Mouse (Mus musculus) ES-E14 (cell line): ENCODE data around the gene Srgap2. TPM values are rescaled to one million over a fixed set of nuclear protein-coding genes. Genes with fewer than 3 reads are reported as not detected.

Experiments
- DNase-seq: peaks from one replicate; pipeline ENCODE4 v3.0.0-alpha.2; 2013; ENCODE audit warnings: low read depth, low spot score
- H3K27ac ChIP-seq: 2 replicates; pipeline ENCODE4 v1.5.1; 2012; ENCODE audit warnings: low read depth, mild to moderate bottlenecking, low read length, moderate library complexity, mixed read lengths; ENCODE audit not compliant: poor library complexity, insufficient read depth, severe bottlenecking
- H3K36me3 ChIP-seq: 2 replicates; pipeline ENCODE4 v1.6.1; 2012; ENCODE audit warnings: mild to moderate bottlenecking, low read length, moderate library complexity, mixed read lengths; ENCODE audit not compliant: control insufficient read depth, poor library complexity, insufficient read depth, severe bottlenecking
- H3K4me1 ChIP-seq, 2 experiments: fragments of 150-350 bp in 1 of 2; sonication (generic) in 1 of 2; 2 replicates each; pipeline ENCODE4 v1.6.1; 2012; ENCODE audit warnings: low read length in 2 of 2, mild to moderate bottlenecking in 1 of 2, mixed read lengths in 1 of 2; ENCODE audit not compliant: control insufficient read depth in 2 of 2, insufficient read depth in 2 of 2, poor library complexity in 1 of 2
- H3K4me3 ChIP-seq, 2 experiments: fragments of 150-350 bp in 1 of 2; sonication (generic) in 1 of 2; 2 replicates each; pipeline ENCODE4 v1.5.1; 2012; ENCODE audit warnings: low read length in 2 of 2, low read depth in 1 of 2, mild to moderate bottlenecking in 1 of 2, mixed read lengths in 1 of 2; ENCODE audit not compliant: insufficient read depth in 1 of 2, poor library complexity in 1 of 2, severe bottlenecking in 1 of 2
- H3K9ac ChIP-seq: 2 replicates; pipeline ENCODE4 v1.6.1; 2012; ENCODE audit warnings: low read depth, mild to moderate bottlenecking, low read length, mixed read lengths; ENCODE audit not compliant: poor library complexity, insufficient read depth, severe bottlenecking
- H3K9me3 ChIP-seq: fragments of 150-350 bp; sonication (generic); 2 replicates; pipeline ENCODE4 v1.6.1; 2012; ENCODE audit warnings: low read depth, mild to moderate bottlenecking, low read length; ENCODE audit not compliant: control insufficient read depth, insufficient read depth
- CHD2 ChIP-seq: IDR thresholded peaks from 2 replicates; pipeline ENCODE4 v1.6.1; 2014; ENCODE audit warnings: mild to moderate bottlenecking, low read depth, low read length, inconsistent platforms
- HCFC1 ChIP-seq: IDR thresholded peaks from 2 replicates; pipeline ENCODE4 v1.6.1; 2012; ENCODE audit warnings: low read length, inconsistent platforms, borderline replicate concordance; ENCODE audit not compliant: insufficient read depth
- MAFK ChIP-seq: IDR thresholded peaks from 2 replicates; pipeline ENCODE4 v1.6.1; 2014; ENCODE audit warnings: mild to moderate bottlenecking, low read depth, low read length, inconsistent platforms; ENCODE audit not compliant: insufficient read depth
- ZC3H11A ChIP-seq: IDR thresholded peaks from 2 replicates; pipeline ENCODE4 v1.6.1; 2012; ENCODE audit warnings: low read depth, mild to moderate bottlenecking, inconsistent platforms, low read length, borderline replicate concordance
- ZNF384 ChIP-seq: IDR thresholded peaks from 2 replicates; pipeline ENCODE4 v1.6.1; 2012; ENCODE audit warnings: low read depth, low read length, inconsistent platforms
- in situ Hi-C, 2 experiments: fragments of 600-800 bp; cut with MboI; formaldehyde crosslinking; loops; one replicate each; pipeline ENCODE4 v1.15.1; 2025; ENCODE audit warnings: low sequenced_read_pairs in 2 of 2, inconsistent platforms in 1 of 2; ENCODE audit not compliant: unreplicated experiment in 2 of 2
- total RNA-seq: library from RNA; depleted of rRNA; stranded (reverse); fragments of 300-350 nt; gene quantifications from 2 replicates; pipeline ENCODE4 v1.2.3, GENCODE M21; 2012

The Srgap2 gene
- total RNA-seq, 1 experiment: 26.4 TPM

- no peak overlapping the region for H3K4me3 ChIP-seq
- no peak for TF ChIP-seq ZNF384
- TF ChIP-seq HCFC1: no peak
- TF ChIP-seq ZC3H11A: no peak
- no peak for TF ChIP-seq CHD2
- no peak for TF ChIP-seq MAFK
- no peaks in the 10 kb centered on the region for H3K36me3 ChIP-seq
- peaks cover 0 to 9% of the 10 kb centered on the region in 2 experiments; a peak in 2 of 4 replicates for H3K4me1 ChIP-seq
- no peak for DNase-seq
- no peak overlapping the region for H3K9ac ChIP-seq
- H3K27ac ChIP-seq: no peak overlapping the region
- H3K9me3 ChIP-seq: no peaks in the 10 kb centered on the region
- in situ Hi-C loops: no loop called here
Measured at GRCm38 (mm10) chr1:131511661-131512500, 15.3 kb downstream of the Srgap2 start.

GRCm38 (mm10) chr1:131511131-131511530, 16.0 kb downstream of the Srgap2 start:
- DNase-seq: no peak
- TF ChIP-seq HCFC1 (no peak), CHD2 (no peak), MAFK (no peak), ZNF384 (no peak), ZC3H11A (no peak)
- H3K27ac ChIP-seq: no peak overlapping the region
- in situ Hi-C loops: no loop called here
- H3K36me3 ChIP-seq: no peaks in the 10 kb centered on the region
- H3K4me1 ChIP-seq: peaks cover 5 to 9% of the 10 kb centered on the region in 2 experiments; a peak in 3 of 4 replicates
- no peak overlapping the region for H3K4me3 ChIP-seq
- H3K9me3 ChIP-seq: no peaks in the 10 kb centered on the region
- H3K9ac ChIP-seq: no peak overlapping the region

GRCm38 (mm10) chr1:131501681-131502080, 25.5 kb downstream of the Srgap2 start:
- Histone ChIP-seq H3K9me3 (no peaks in the 10 kb centered on the region), H3K36me3 (no peaks in the 10 kb centered on the region), H3K27ac (no peak overlapping the region), H3K4me1 (peaks cover 4 to 5% of the 10 kb centered on the region in 2 experiments; a peak in 2 of 4 replicates), H3K4me3 (no peak overlapping the region), H3K9ac (no peak overlapping the region)
- TF ChIP-seq HCFC1 (no peak), ZNF384 (no peak), CHD2 (no peak), MAFK (no peak), ZC3H11A (no peak)
- in situ Hi-C loops: no loop called here
- DNase-seq: no peak

GRCm38 (mm10) chr1:131498231-131498630, 28.9 kb downstream of the Srgap2 start:
- Histone ChIP-seq H3K9me3 (no peaks in the 10 kb centered on the region), H3K4me3 (no peak overlapping the region), H3K27ac (no peak overlapping the region), H3K4me1 (peaks cover 0 to 4% of the 10 kb centered on the region in 2 experiments; a peak in 1 of 4 replicates), H3K36me3 (no peaks in the 10 kb centered on the region), H3K9ac (no peak overlapping the region)
- in situ Hi-C loops: no loop called here
- DNase-seq: no peak
- TF ChIP-seq ZC3H11A (no peak), MAFK (no peak), CHD2 (no peak), ZNF384 (no peak), HCFC1 (no peak)
